Mouse (Mus musculus) c-Kit-positive CD71-positive TER-119-negative erythroid progenitor cells, embryonic 14.5 days (primary cell): ENCODE measurements at regions not wholly inside any gene's neighbourhood (a gene's known extent, or its start where the extent isn't known, plus 50 kb on each side); places are given as distances from the start of the nearest gene placed in this dataset.

Experiments used
- DNase-seq: peaks from one replicate; pipeline ENCODE4 v3.0.0-alpha.2; 2013; ENCODE audit warnings: low read depth

DNA sequence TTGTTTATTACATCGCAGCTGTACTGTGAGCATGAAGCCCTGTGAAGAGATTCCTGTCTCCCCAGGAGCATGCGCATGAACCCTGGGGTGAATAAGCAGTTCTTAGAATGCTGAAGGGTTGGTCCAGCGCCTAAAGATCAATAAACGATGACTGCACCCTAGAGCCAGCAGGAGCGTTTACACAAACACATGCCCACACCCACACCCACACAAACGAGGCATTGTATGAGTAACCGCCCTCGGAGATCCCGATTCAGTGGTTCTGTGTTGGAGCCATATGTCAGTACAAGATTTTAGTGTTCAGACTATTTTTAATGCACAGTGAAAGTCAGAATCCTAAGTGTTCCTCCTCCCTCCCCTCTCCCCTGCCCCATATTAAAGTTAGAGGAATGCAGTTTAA lies 57.3 kb downstream of the Edn1 start:
- DNase-seq: no peak

DNA sequence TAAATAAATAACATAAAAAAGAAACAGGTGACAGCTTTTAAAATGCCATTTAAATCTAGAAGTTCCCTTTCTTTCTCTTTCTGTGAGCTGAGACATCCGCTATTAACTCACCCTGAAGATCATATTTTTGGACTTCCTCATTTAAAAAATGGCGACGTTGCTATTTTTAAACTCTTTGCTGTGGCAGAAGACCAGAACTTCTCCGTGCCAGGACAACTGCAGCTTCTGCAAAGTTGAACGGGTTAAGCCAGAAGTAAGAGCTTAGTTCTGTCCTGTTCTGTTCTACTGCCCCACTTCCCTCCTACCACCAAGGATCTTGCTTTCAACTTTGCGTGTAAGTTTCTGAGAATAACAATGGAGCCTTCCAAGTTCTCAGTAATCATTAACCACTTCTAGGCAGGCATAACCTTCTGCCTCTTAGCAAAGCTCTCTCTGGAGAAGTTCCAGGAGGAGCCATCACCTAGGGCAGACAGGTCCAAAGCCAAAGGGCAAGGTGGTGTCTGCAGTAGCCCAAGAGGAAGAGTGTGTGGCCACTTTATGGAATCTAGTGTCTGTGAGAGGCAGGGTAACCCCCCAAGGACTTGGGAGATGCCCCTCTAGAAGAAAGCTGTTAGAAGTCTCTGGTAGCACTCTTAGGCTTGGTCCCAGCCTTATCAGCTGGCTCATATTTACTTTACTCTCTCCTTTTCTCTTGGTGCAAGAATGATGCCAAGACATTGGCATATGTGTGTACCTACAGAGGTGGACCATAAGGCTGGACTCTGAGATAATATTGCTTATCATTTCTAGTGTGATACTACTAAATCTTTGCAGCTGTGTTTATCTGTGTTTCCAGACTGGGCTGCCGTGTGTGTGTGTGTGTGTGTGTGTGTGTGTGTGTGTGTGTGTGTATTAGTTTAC lies 66.6 kb downstream of the Edn1 start:
- DNase-seq: no peak

DNA sequence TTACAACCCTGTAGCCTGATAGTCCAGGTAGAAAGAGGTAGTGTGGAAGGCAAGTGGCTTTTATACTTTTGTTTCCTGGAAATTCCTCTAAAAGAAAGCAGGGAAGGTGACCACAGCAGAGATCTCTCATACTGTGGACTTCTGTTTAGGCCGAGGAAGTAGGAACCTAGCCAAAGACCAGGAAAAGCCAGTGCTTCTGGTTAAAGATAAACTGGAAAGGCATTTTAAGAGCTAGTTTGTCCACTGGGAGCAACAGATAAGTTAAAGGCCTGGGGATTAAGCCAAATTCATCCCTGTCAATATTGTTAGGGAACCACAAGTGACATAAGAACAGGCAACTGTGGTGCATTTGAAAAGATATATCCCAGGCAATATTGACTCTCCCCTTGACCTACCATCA lies 68.5 kb downstream of the Edn1 start:
- no peak for DNase-seq

DNA sequence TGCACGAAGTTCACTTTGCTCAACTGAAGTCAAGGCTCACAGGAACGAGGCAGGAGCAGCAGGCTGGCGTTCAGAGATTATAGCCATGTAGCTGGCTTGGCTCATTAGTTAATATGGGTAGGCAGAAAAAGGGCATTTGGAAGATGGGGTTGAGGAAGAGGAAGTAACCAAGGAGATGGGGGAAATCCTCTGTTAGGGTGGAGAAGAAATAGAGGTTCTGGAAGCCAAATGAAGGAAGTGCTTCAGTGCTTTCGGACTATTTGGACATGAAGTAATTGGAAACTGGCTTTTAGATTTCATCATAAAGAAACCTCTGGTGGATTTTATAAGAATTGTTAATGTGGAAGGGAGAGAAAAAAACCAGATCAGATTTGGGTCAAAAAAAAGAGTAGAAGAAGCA lies 70.9 kb downstream of the Edn1 start:
- no peak for DNase-seq

DNA sequence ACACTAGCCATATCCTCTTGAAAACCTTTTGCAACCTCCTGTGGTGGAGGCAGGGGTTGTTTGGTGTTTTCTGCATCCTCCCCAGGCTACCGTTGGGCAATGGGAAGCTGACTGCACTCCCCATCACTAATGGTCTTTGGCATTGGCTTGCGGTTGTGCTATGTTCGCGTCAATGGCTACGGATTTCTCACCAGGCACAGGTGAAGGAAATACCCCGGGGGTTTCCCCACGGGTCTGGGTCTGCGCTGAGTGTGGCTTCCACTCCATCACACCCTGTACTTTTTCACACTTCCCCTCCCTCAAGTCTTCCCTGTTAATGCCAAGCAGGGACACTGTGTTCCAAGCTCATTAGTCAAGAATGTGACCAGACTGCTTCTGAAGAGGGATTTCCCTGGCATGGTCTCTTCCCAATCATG lies 72.9 kb downstream of the Edn1 start:
- no peak for DNase-seq

DNA sequence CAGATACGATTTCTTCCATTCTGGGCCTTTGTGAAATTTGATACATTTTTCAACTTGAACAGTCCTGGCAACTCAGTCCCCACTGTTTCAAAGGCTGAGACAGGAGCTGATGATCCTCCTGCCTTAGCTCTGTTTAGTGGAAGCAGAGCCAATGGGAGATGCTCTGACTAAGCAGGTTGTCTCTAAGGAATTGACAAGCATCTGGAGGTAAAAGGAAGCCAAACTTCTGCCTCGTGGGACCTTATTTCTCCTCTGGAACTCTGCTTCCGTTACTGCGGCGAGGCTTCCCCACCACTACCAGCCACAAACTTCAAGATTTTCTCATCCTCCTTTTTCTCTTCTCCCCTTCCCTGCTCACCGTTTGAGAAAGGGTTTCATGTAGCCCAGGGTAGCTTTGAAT lies 78.4 kb downstream of the Edn1 start:
- DNase-seq: no peak

DNA sequence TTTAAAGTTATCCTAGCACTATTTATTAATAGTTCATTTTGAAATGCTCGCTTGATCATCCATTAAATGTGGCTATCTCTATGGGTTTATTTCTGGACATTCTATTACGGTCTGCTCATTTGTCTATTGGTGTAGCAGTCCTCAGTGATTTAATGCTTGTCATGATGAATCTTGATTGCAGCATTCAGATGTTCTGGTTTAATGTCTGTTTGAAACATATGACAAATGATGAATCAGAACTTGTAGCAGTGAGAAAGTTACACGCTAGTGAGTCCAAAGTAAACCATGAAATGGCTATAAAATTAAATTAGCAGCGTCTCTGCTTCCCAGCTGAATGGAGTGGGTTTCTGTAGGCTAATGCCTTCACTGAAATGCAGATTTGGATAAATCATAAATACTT lies 81.8 kb downstream of the Edn1 start:
- no peak for DNase-seq

DNA sequence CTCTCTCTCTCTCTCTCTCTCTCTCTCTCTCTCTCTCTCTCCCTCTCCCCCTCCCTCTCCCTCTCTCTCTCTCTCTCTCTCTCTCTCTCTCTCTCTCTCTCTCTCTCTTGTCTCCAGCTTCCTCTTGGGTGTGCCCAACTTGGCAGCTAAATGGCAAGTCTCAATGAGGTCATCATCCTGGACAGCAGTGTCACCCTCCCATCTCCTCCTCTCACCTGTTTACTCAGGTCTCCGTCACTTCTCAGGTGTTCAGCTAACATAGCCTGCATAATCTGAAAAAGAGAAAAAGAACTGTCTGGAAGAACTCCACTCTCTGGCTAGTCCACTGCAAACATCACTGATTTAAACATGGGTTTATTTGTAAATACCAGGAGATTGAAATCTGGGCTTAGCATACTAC lies 89.1 kb downstream of the Edn1 start:
- DNase-seq: no peak

DNA sequence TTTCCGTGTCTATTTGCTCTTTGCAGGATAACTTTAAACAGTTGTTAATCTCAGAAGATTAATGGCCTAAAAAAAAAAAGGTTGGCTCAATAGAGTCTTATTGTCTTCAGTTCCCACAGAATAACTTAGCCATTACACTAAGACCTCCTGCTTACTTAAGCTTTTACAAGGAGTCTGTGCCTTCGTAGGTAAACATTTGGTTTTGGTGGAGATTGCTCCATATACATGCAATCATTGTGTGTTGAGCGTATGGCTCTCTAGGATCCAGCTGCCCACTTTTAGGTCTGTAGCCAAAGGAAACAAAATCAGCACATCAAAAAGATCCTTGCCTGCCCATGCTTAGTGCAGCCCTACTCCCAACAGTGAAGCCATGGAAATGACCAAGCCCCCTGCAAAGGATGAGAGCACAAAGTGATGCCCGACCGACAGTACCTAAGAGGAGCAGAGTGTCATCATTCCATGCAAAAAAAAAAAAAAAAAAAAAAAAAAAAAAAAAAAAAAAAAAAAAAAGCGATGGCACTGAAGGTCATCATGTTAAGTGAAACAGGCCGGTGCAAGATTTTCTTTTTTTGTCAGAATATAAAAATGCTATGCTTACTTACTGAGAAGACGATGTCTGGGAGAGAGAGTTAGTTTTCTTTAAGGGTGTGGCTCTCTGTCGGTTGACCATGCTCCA lies 90.2 kb downstream of the Edn1 start:
- no peak for DNase-seq

DNA sequence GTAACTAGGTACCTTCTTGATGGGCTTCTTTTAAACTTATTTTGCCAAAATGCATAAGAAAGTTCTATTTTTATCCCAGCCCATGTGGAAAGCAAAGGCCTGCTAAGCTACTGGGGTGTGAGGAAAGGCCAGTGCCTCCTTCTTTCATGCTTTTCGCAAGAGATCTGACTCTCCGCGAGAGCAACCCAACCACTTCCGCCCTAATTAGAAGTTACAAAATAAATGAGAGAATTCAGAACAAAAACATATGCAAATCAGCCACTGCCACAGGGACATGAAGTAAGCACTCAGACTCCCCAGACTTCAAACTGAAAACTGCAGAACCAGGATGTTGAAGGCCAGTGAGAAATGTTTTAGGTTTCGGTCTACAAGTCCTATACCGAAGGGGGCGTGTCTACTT lies 91.4 kb downstream of the Edn1 start:
- DNase-seq: no peak

DNA sequence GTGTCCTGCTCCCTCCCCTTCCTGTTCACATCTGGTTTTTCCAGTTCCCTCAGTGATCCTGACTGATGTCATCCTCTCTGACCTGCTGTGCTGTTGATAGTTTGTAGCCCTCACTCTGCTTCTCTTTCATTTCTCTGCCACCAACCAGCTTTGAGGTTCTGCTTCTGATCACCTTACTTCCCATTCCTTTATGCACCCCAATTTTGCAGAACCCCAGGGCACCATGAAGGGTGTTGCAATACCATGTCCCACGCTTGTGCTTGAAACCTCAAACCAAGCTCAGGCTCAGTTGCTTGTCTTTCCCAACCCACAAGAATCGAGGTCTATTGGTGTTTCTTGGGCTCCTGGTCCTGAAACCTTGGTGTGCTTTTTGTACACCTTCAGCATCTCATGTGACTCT lies 93.3 kb downstream of the Edn1 start:
- DNase-seq: no peak

DNA sequence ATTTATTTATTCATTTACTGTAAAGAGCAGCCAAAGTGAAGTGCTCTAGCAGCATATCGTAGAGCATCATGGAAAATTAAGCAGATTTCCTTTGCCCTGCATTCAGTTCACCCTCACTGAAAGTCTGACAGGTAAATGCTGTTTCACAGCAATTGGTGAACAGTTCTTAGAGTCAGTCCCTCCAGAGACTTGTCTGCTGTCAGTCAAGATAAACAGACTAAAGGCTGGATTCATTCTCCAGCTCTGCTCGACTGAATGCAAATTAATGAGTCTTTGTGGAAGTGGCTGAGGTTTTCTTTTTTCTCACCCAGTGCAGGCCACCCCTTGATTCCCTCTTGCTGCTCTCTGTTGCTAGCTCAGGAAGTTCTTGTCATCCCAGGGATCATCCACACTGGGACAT lies 100.2 kb downstream of the Edn1 start:
- DNase-seq: no peak

DNA sequence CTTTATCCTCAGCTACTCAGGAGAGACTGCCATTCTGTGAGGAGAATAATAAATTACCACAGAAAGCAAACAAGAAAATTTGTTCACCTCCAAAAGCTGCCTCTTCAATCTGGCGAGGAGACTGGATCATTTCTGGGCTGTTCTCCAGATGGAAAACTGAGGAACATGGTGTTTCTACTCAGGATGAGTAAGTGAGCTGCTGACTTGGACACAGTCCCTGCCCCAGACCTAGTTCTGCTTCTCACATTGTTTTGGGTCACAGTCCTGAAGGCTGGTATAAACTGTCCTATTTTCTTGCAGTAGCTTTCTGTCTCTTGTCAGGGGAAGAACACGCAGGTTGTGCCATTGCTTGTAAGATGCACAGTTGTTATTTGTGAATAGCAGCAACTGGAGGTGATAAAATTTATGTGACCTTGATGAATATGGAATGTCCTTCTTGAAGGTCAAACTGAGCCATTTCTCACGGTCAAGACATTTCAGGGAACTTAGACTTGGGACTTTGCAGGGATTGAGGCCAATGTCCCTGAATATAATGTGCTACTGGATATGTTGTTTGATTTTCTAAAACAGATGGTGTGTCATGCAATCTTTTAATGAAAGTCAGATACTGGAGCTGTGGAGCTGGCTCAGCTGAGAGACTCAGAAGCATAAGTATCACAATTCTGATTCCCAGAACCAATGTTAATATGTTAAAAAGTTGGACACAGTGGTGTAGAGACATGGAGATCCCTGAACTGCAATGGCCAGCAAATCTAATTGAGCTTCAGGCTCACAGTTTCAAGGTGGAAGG lies 102.2 kb downstream of the Edn1 start:
- no peak for DNase-seq

DNA sequence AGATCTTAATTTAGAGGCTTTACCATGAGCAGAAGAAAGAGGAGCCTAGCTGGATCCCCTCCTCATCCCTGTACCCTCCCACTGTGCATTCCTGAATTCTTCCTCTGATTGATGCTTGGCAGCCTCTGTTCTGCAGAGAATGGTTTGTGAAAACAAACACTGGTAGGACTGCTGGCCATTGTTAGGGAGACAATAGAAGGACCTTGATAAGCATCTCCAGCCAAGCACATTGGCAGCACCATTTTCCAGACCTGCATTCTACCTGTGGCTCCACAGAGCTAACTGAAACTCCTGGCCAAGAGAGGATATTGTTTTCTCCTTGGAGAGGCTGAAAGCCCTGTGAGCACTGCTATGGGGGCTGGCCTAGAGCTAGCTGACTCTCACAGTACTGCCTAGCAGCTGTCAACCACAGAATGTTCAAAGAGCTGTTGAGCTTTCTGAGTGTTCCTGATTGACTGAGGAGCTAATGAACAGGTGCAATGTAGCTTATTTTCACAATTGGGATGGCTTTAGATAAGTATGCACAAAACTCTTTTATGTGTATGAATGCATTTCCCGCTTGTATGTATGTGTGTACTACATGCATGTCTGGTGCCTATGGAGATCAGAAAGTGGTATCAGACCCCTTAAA lies 111.5 kb downstream of the Edn1 start:
- no peak for DNase-seq

DNA sequence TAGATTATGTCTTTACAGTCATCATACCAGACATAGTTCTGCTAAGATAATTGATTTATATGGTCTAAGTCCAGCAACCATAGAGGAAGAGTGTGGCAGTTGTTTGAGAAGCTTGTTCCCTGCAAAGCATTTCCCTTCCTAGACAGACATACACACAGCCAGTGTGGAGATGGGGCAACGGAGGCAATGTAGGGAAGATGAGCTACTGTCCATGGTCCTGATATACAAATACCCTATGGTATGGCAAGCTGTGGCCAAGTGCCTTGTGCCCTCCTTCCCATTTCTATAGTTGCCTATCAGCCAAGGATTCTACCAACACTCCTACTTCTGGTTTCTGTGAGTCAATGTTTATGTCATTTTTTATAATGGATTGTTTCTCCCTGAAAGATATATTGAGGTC lies 145.6 kb downstream of the Edn1 start:
- DNase-seq: no peak

DNA sequence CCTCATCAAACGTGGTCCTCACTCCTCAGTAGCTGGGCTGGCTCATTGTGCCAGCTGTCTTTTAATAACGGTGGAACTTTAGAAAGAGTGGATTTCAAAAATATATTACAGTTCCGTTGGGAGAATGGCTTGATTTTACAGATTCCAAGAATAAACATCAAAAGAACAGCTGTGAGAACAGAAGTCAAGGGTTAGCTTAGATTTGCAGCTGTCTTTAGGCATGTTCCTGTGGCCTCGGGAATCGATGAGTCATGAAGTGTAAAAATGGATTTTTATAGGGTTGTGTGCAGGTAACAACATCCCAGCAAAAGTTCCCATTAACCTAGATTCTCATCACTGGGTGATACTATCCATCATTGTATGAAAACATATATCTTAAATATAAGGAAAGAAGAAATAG lies 152.4 kb downstream of the Edn1 start:
- DNase-seq: no peak

DNA sequence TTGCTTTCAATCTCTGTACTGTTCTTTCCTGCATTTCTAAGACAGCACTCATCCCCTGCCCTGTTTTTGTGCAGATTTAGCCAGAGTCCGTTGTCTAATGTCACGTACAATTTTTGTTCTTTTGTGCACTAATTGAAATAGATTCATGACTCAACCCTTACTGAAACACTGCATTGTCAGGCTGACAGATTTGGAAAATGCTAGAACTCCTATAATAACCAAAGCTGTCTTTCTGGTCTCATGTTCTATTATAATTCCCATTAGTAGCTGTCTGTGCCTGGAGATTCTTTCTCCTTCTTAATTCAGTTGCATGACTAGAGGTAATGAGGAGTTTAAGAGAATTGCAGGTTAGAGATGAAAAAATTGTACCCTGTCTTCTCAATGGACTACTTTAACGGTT lies 158.6 kb downstream of the Edn1 start:
- DNase-seq: no peak

DNA sequence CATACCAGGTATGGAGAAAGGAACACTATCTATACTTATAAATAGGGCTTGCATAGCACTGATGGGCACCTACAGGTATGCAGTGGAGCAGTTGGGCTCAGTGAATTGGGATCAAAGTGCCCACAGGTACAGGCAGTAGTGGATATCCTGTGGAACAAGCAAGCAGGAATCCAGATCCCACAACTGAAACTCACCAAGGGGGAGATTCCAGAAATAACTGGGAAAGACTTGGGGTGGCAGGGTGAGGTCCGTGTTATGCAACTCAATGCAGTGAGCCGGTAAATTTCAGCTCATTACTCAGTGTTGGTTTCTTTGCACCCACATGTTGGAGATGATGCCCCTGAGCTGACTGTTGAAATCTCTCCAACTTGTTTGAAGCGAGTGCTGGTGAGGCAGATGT lies 177.5 kb downstream of the Edn1 start:
- DNase-seq: no peak

DNA sequence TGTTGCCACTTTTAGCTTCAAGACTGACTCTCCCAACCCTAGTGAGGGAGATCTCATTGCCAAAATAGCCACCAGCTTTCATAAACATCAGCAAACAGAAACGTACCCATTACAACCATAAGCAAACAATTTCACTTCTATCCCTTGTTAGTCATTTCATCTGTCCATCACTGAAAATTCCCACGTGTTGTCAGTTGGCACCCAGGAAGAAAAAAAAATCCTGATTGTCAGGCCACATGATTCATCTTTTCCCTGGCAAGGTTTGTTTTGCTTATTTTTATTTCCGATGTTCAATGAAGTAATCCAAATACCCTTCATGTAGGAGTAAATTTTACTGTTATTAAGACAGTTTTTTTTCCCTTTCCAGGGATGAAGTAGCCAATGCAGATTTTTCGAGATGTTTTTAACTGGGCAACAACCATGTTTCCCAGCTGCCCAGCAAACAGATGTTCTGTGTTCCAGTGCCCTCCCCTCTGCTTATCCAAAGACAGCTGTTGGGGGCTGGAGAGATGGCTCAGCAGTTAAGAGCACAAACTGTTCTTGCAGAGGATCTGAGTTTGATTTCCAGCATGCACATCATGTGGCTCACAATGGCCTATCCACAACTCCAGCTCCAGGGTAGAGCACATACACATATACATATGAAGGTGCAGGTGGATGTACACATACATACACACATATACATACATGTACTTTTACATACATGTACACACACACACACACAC lies 189.3 kb upstream of the Phactr1 start:
- DNase-seq: no peak

DNA sequence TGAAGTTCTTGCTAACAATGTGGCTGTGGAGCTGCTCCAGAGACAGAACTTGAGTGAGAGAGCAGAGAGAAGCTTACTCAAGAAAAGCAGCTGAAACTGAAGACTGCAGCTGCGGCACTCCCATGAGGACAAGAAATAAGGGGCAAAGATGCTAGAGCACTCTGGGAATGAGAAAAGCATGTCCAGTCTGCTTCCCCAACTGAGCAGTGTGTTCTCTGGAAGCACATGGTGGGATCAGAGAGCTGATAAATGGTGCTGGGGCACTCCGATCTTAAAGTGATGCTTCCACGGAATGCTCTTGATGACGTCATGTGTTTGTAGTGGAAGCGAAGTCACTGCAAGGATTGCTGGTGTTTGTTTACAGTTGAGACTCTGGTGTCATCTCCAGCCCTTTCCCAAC lies 186.1 kb upstream of the Phactr1 start:
- no peak for DNase-seq

DNA sequence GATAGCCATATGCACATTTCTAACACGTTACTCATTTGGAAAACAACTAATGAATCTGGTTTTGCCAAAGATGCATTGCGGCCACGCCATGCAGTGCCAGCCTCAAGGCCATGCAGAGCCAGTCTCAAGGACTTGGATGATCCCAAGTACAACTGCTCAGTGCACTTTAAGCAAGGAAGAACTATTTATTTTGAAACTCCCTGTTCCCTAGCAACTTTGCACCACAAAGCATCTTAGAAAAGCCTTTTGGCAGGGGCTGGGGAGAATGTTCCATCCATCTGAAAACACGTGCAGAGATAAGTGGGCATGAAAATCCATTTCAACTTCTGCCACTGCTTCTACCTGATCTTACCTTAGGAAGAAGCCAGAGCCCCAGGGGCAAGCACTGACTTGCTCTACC lies 182.1 kb upstream of the Phactr1 start:
- DNase-seq: no peak

DNA sequence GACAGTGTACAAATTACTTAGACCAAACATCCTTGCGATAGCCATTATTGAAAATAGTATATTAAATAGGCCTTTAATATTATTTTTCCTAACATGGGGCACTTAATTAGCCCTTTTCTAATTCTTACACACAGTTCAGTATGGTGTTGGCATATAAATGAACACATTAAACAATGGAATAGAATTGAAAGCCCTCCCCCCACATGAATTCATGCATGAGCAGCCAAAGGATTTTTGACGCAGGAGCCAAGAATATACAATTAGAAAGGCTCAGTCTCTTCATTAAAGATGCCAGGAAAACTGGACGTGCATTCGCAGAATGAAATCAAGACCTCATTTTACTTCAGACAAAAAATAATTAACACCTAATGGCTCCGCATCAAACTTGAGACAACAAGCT lies 172.9 kb upstream of the Phactr1 start:
- no peak for DNase-seq
